ENCODE assay signal across 8 mouse cellular contexts in genomic region chr2:104849276-104849990, GRCm38 (mm10). TPM values are rescaled to one million over a fixed set of nuclear protein-coding genes. Genes with fewer than 3 reads are reported as not detected.
A peak's percentile ranks its signal among the peaks of the same experiment; 100 is the strongest.
DNase-seq lines count a peak whose midpoint lies in the region; ATAC-seq and TF ChIP-seq lines count a peak whose summit lies in the region.

Gene Prrg4 (minus strand): TSS chr2:104849876.

- ATAC-seq in embryonic facial prominence, embryonic 13.5 days (ENCODE audit: insufficient number of reproducible peaks, insufficient read depth, low FRiP score, low TSS enrichment, low read depth) = no peak
- peak; percentile 31; the same call in 1 of the 2 replicates for ATAC-seq in heart, embryonic 11.5 days (replicated peaks; ENCODE audit: insufficient number of reproducible peaks, low FRiP score, low TSS enrichment)
- ATAC-seq in kidney, embryonic 14.5 days (ENCODE audit: low FRiP score, low TSS enrichment) = peak; percentile 82
- peak; percentile 45 for ATAC-seq in liver, embryonic 14.5 days (ENCODE audit: insufficient read depth)

- 1% methylated on average over 62 of the region's 62 CpGs for WGBS in embryonic facial prominence, embryonic 13.5 days
- 2% methylated on average over 62 of the region's 62 CpGs for WGBS in heart, embryonic 11.5 days (ENCODE audit: insufficient replicate concordance)
- WGBS in kidney, embryonic 14.5 days = under 1% methylated on average over 62 of the region's 62 CpGs
- WGBS in liver, embryonic 14.5 days (ENCODE audit: insufficient replicate concordance) = under 1% methylated on average over 62 of the region's 62 CpGs

- H3K27ac ChIP-seq in embryonic facial prominence, embryonic 13.5 days = no peak within 1 kb of the TSS
- no peak within 1 kb of the TSS for H3K27ac ChIP-seq in heart, embryonic 11.5 days (ENCODE audit: low read depth, low read length)
- H3K27ac ChIP-seq in kidney, embryonic 14.5 days (ENCODE audit: low read depth, low read length) = no peak within 1 kb of the TSS
- H3K27ac ChIP-seq in liver, embryonic 14.5 days = no peak within 1 kb of the TSS

- peak within 1 kb of the TSS; percentile 97 for H3K4me2 ChIP-seq in embryonic facial prominence, embryonic 13.5 days
- peak within 1 kb of the TSS; percentile 97 for H3K4me2 ChIP-seq in heart, embryonic 11.5 days
- peak within 1 kb of the TSS; percentile 99 for H3K4me2 ChIP-seq in kidney, embryonic 14.5 days (replicated peaks; ENCODE audit: low read depth, low read length)
- peak within 1 kb of the TSS; percentile 68 for H3K4me2 ChIP-seq in liver, embryonic 14.5 days (ENCODE audit: low read depth)

- TF ChIP-seq EP300 in liver, embryonic 14.5 days (IDR thresholded peaks at IDR 0.05; ENCODE audit: low read depth) = no peak

- H3K9me3 ChIP-seq in embryonic facial prominence, embryonic 13.5 days = no peaks in the 10 kb centered on the region
- no peaks in the 10 kb centered on the region for H3K9me3 ChIP-seq in heart, embryonic 11.5 days (replicated peaks; ENCODE audit: control insufficient read depth, low read length)
- H3K9me3 ChIP-seq in kidney, embryonic 14.5 days (ENCODE audit: control insufficient read depth, low read length) = no peaks in the 10 kb centered on the region
- no peaks in the 10 kb centered on the region for H3K9me3 ChIP-seq in liver, embryonic 14.5 days (ENCODE audit: control insufficient read depth, low read length)

- H3K4me1 ChIP-seq in embryonic facial prominence, embryonic 13.5 days = peaks cover 33% of the 10 kb centered on the region
- peaks cover 2% of the 10 kb centered on the region; the same call in 1 of the 2 replicates for H3K4me1 ChIP-seq in heart, embryonic 11.5 days (ENCODE audit: control insufficient read depth, insufficient read depth, low read length)
- H3K4me1 ChIP-seq in kidney, embryonic 14.5 days (ENCODE audit: control insufficient read depth, insufficient read depth, low read length) = no peaks in the 10 kb centered on the region
- peaks cover 0 to 5% of the 10 kb centered on the region in 2 experiments; a peak in 2 of 4 replicates for H3K4me1 ChIP-seq in liver, embryonic 14.5 days (replicated peaks; ENCODE audit: control insufficient read depth in 2 of 2, insufficient read depth in 2 of 2, low read length in 1 of 2)

- H3K9ac ChIP-seq in embryonic facial prominence, embryonic 13.5 days = peak within 1 kb of the TSS; percentile 71
- H3K9ac ChIP-seq in heart, embryonic 11.5 days (ENCODE audit: low read depth, low read length) = peak within 1 kb of the TSS; percentile 60; the same call in 1 of the 2 replicates
- H3K9ac ChIP-seq in kidney, embryonic 14.5 days (ENCODE audit: low read depth, low read length) = peak within 1 kb of the TSS; percentile 60
- H3K9ac ChIP-seq in liver, embryonic 14.5 days (replicated peaks) = no peak within 1 kb of the TSS

- peak within 1 kb of the TSS; percentile 57 for H3K4me3 ChIP-seq in embryonic facial prominence, embryonic 13.5 days
- peak within 1 kb of the TSS; percentile 64 for H3K4me3 ChIP-seq in heart, embryonic 11.5 days (ENCODE audit: low read depth, low read length)
- H3K4me3 ChIP-seq in kidney, embryonic 14.5 days (ENCODE audit: low read length) = peak within 1 kb of the TSS; percentile 57
- peak within 1 kb of the TSS; percentile 49 to 58 for H3K4me3 ChIP-seq in liver, embryonic 14.5 days (ENCODE audit: insufficient read depth in 1 of 2, low read depth in 2 of 2, low read length in 2 of 2)

- peak; percentile 5 to 23 for DNase-seq in left cerebral cortex, adult 18-20 months (ENCODE audit: low spot score in 2 of 2)
- DNase-seq in left cerebral cortex, adult 11 months (ENCODE audit: low spot score) = no peak
- DNase-seq in liver, embryonic 14.5 days (ENCODE audit: low read depth in 3 of 3, low spot score in 3 of 3) = peak in 1 of 3 experiments; percentile 4
- peak; percentile 53 for DNase-seq in neural tube, embryonic 10.5 days (ENCODE audit: extremely low spot score, low spot score)
- peak; percentile 73 for DNase-seq in splenic B cell, adult 2 months (ENCODE audit: low read depth, low spot score)

- H3K36me3 ChIP-seq in embryonic facial prominence, embryonic 13.5 days = no peaks in the 10 kb centered on the region
- H3K36me3 ChIP-seq in heart, embryonic 11.5 days (ENCODE audit: control insufficient read depth, insufficient read depth, low read length) = no peaks in the 10 kb centered on the region
- H3K36me3 ChIP-seq in kidney, embryonic 14.5 days (ENCODE audit: control insufficient read depth, insufficient read depth, low read length) = no peaks in the 10 kb centered on the region
- no peaks in the 10 kb centered on the region for H3K36me3 ChIP-seq in liver, embryonic 14.5 days (replicated peaks; ENCODE audit: control insufficient read depth, insufficient read depth, low read depth)
- no peaks in the 10 kb centered on the region for H3K36me3 ChIP-seq in splenic B cell, adult 2 months (ENCODE audit: control insufficient read depth, insufficient read depth, low read length, poor library complexity, severe bottlenecking)

- TF ChIP-seq CTCF in liver, embryonic 14.5 days (IDR thresholded peaks at IDR 0.05; ENCODE audit: low read depth) = 0 out of 2 replicates have a peak, but pooled peaks have one; percentile 21

- H3K27me3 ChIP-seq in embryonic facial prominence, embryonic 13.5 days = peaks cover 42% of the 10 kb centered on the region
- H3K27me3 ChIP-seq in heart, embryonic 11.5 days (ENCODE audit: control insufficient read depth, insufficient read depth, low read length) = peaks cover 6% of the 10 kb centered on the region; the same call in 1 of the 2 replicates
- peaks cover 4% of the 10 kb centered on the region; the same call in 1 of the 2 replicates for H3K27me3 ChIP-seq in kidney, embryonic 14.5 days (ENCODE audit: control insufficient read depth, insufficient read depth, low read length)
- peaks cover 9% of the 10 kb centered on the region for H3K27me3 ChIP-seq in liver, embryonic 14.5 days (ENCODE audit: control insufficient read depth, insufficient read depth, low read length)
- H3K27me3 ChIP-seq in splenic B cell, adult 2 months (ENCODE audit: control insufficient read depth, insufficient read depth, low read length, poor library complexity, severe bottlenecking) = no peaks in the 10 kb centered on the region; the same call in 1 of the 2 replicates

RNA-seq across cellular contexts. Expression of gene Prrg4, which starts in this region (rescaled TPM):
- under 1 TPM; 0.56 to 0.68 TPM for total RNA-seq in left cerebral cortex, adult 18-20 months (2021)
- 2.8 and 3.0 TPM in 2 replicates for polyA plus RNA-seq in embryonic facial prominence, embryonic 13.5 days (2015; fragmentation: Nextera tagmentation; extraction: Ambion mirVana)
- polyA plus RNA-seq in heart, embryonic 11.5 days (2014; fragmentation: Nextera tagmentation; extraction: Ambion mirVana) = 0.44 and 0.47 TPM in 2 replicates
- polyA plus RNA-seq in kidney, embryonic 14.5 days (2014; fragmentation: Nextera tagmentation; extraction: Ambion mirVana) = 2.1 and 2.9 TPM in 2 replicates
- polyA plus RNA-seq in liver, embryonic 14.5 days (2012; rRNA removed) = 0.08 and 0.09 TPM in 2 replicates
- 0.15 TPM in 1 of 2 replicates, not detected in the other for polyA plus RNA-seq in liver, embryonic 14.5 days (2014; fragmentation: Nextera tagmentation; extraction: Ambion mirVana)

Comparison
In these comparisons a context has a peak if more than half of its experiments do, and no peak if none do; other contexts are left out.
1. Peak in DNase-seq in left cerebral cortex, adult 18-20 months; RNA of the gene not detected or under 1 TPM.
2. Peak in ATAC-seq, H3K4me3 ChIP-seq, H3K9ac ChIP-seq and H3K4me2 ChIP-seq in heart, embryonic 11.5 days; RNA of the gene not detected or under 1 TPM.
3. Peak in ATAC-seq, H3K4me3 ChIP-seq and H3K4me2 ChIP-seq in liver, embryonic 14.5 days; RNA of the gene not detected or under 1 TPM.